Mouse (Mus musculus): ENCODE data around the gene Zfp948.

The Zfp948 gene

GRCm38 (mm10) chr17:21566728-21567349 is at the start of gene Zfp948:
TSS of gene Zfp948 (plus strand) at chr17:21567008.
- peak; percentile 81 to 85 for DNase-seq (ENCODE audit: low spot score in 2 of 2)

GRCm38 (mm10) chr17:21517130-21517671 is 49.6 kb upstream of the Zfp948 start:
- DNase-seq (ENCODE audit: low spot score in 2 of 2), result no peak

- no peak for DNase-seq (ENCODE audit: low spot score in 2 of 2)
Measured at GRCm38 (mm10) chr17:21526270-21526669, 40.5 kb upstream of the Zfp948 start.

- DNase-seq (ENCODE audit: low spot score in 2 of 2), result no peak
Measured at GRCm38 (mm10) chr17:21530645-21531330, 36.0 kb upstream of the Zfp948 start.

GRCm38 (mm10) chr17:21531621-21532020 is 35.2 kb upstream of the Zfp948 start:
- no peak for DNase-seq (ENCODE audit: low spot score in 2 of 2)

- peak; percentile 79 to 81 for DNase-seq (ENCODE audit: low spot score in 2 of 2)
Measured at GRCm38 (mm10) chr17:21532101-21532951, 34.5 kb upstream of the Zfp948 start.

- DNase-seq (ENCODE audit: low spot score in 2 of 2), result no peak
Measured at GRCm38 (mm10) chr17:21533961-21534360, 32.8 kb upstream of the Zfp948 start.

GRCm38 (mm10) chr17:21534460-21535095 is 32.2 kb upstream of the Zfp948 start:
- peak in 1 of 2 experiments; percentile 69 for DNase-seq (ENCODE audit: low spot score in 2 of 2)

- DNase-seq (ENCODE audit: low spot score in 2 of 2), result peak; percentile 51 to 66
Measured at GRCm38 (mm10) chr17:21535096-21536001, 31.5 kb upstream of the Zfp948 start, which contains the start of gene Zfp52. TSS of gene Zfp52 (plus strand) at chr17:21535539.

- no peak for DNase-seq (ENCODE audit: low spot score in 2 of 2)
Measured at GRCm38 (mm10) chr17:21536096-21536495, 30.7 kb upstream of the Zfp948 start.

- no peak for DNase-seq (ENCODE audit: low spot score in 2 of 2)
Measured at GRCm38 (mm10) chr17:21536676-21537075, 30.1 kb upstream of the Zfp948 start.

GRCm38 (mm10) chr17:21557831-21558230 is 9.0 kb upstream of the Zfp948 start:
- no peak for DNase-seq (ENCODE audit: low spot score in 2 of 2)

GRCm38 (mm10) chr17:21566220-21566619 is 588 bp upstream of the Zfp948 start:
- peak; percentile 28 to 75 for DNase-seq (ENCODE audit: low spot score in 2 of 2)

- DNase-seq (ENCODE audit: low spot score in 2 of 2), result peak in 1 of 2 experiments; percentile 4
Measured at GRCm38 (mm10) chr17:21567696-21568095, 888 bp downstream of the Zfp948 start.

GRCm38 (mm10) chr17:21579080-21579479 is 12.3 kb downstream of the Zfp948 start:
- DNase-seq (ENCODE audit: low spot score in 2 of 2), result no peak

GRCm38 (mm10) chr17:21579493-21580175 is 12.8 kb downstream of the Zfp948 start:
- peak in 1 of 2 experiments; percentile 35 for DNase-seq (ENCODE audit: low spot score in 2 of 2)

- no peak for DNase-seq (ENCODE audit: low spot score in 2 of 2)
Measured at GRCm38 (mm10) chr17:21585521-21585920, 18.7 kb downstream of the Zfp948 start.

GRCm38 (mm10) chr17:21616356-21616755 is 49.5 kb downstream of the Zfp948 start:
- no peak for DNase-seq (ENCODE audit: low spot score in 2 of 2)

GRCm38 (mm10) chr17:21617352-21617751 is 50.5 kb downstream of the Zfp948 start:
- no peak for DNase-seq (ENCODE audit: low spot score in 2 of 2)

GRCm38 (mm10) chr17:21623647-21624046 is 56.8 kb downstream of the Zfp948 start:
- no peak for DNase-seq (ENCODE audit: low spot score in 2 of 2)
